Mouse (Mus musculus) induced T-regulatory cell, adult 2 months (primary cell): ENCODE results near the gene Zfp1.
A peak's percentile ranks its signal among the peaks of the same experiment; 100 is the strongest.

ENCODE experiments used
- DNase-seq: peaks from one replicate; pipeline ENCODE4 v3.0.0-alpha.2; 2012; ENCODE audit warnings: low read depth

The Zfp1 gene

DNA sequence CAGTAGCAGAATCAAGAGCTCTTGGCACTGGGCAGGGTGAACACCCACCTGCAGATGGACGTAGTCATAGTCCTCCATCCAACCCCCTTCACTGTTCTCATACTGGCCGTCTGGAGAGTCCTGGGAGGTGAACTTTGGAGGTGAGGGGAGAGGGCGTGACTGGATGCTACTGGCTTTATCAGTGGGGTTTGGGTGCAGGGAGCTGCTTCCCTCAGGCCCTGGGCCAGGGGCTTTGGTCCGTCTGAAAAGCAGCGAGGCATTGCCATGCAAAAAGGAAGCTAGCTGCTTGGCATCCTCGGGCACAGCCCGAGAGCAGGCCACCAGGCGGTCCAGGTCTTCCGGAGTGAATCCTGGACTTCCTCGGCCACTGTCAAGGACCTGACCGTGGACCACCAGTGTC is 70.1 kb downstream of the Zfp1 start:
- no peak for DNase-seq

DNA sequence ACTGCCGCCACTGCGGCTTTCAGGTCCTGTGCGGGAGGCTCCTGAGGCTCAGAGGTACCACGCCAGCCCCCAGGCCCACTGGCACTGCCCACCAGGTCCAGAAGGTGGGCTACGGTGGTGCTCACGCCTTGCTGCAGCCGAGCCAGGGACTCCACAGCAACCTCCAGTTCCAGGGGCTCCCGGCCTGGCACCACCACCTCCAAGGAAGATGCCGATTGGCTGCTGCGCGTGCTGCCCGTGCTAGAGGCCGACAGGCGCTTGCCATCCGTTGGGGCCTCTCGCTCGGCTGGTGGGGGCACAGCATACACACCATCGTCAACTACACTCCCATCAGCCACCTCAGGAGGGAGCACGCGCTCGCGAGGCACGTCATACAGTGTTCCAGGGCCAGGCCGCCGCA is 70.6 kb downstream of the Zfp1 start:
- DNase-seq, result no peak

DNA sequence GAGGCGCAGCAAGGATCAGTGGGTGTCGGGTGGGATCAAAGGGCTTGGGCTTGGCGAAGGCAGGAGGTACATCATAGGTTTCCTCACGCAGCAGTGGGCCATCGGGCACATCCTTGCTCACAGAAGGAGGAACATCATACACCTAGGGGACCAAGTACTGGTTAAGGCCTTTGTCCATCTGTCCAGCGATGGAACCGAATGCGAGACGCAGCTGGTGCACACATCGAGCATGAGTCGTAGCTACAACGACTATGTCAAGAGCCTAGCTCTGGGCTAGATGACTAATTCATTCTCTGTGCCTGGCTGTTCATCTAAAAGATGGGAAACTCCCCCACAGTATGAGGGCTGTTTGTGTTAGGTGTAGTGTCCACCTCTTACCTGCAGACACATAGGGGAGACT is 71.1 kb downstream of the Zfp1 start:
- DNase-seq, result no peak

DNA sequence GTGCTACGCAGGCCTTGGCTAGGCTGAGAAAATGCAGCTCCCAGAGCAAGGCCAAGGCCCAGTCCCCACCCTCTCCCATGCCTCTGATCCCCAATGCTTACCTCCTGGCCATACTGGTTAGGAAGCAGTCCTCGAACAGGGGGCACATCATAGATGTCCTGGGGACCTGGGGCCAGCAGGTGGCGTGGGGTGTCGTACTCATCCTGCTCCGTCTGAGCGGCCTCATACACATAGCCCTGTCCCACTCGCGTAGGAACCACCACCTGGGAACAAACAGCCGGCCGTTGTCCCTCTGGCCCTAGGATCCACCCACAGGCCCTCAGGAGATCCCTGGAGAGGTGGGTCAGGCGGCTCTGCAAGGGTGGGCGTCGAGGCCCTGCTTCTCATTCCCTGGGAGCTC is 72.3 kb downstream of the Zfp1 start:
- DNase-seq, result no peak

DNA sequence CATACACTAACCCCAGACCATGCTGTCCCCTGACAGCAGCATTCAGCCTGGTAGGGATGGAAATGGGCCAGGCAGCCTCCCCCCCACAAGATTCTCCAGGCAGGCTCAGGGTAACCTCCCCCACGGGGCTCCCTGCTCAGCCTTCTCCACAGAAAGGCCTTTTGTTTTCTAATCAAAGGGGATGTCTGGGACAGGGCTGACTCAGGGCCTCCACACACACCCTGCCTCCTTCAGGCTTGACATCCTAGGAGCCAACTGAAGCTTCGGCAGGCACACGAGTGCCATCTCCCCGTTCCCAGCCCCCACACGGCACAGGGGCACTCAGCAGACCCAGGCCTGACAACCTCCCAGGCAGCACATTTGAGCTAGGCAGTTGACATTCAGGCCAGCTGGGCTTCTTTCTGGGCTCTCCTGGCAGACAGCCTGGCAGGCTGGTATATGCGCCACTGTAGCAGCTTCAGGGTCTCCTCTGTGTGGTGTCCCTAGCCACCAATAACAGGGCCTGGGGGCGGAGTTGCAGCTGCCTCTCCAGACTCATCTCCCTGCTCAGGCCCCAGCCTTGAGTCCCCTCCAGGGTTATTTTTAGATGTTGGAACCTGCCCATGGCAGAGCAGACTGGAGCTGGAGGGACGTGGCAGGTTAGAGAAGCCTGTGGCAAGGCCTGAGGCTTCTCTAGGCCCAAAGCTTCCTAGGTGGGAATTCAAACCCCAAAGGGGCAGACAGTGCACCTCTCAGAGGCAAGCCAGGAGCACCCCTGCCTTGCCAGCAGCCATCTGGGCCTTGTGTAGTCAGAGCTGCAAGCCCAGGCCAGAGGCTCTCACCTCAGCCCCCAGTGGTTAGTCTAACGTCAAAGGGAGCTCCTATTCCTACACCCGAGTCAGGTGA is 73.6 kb downstream of the Zfp1 start:
- no peak for DNase-seq

DNA sequence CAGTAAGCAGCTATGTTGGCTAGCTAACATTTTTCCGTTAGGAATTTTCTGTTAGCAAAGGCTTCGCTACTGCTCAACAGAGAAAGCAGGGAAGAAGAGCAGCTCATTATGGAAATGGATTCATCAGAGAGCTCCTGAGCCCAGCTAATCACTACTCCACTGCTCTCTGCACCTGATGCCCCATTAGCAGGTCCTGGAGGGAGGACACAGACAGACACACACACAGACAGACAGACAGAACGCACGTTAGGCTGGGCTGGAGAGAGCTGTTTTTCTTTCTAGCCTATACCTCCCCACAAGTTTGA is 74.2 kb downstream of the Zfp1 start:
- DNase-seq, result no peak

DNA sequence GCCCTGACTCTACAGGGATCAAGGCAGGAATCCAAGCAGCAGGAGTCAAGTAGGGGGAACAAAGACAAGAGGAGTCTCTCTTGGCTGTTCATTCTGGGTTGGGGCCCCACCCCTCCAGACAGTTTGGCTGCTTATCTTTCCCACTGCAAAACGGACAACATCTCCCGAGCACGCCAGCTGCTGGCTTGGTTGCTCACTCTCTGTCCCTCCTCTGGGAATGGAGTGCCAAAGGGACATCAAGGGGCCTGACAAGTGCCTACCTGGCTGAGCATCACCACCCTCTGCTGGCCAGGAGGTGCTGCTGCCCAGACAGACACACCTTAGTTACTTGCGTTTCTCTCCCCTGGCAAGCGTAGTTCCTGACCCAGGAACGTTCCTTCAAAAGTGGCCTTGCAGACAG is 74.7 kb downstream of the Zfp1 start:
- DNase-seq, result no peak

DNA sequence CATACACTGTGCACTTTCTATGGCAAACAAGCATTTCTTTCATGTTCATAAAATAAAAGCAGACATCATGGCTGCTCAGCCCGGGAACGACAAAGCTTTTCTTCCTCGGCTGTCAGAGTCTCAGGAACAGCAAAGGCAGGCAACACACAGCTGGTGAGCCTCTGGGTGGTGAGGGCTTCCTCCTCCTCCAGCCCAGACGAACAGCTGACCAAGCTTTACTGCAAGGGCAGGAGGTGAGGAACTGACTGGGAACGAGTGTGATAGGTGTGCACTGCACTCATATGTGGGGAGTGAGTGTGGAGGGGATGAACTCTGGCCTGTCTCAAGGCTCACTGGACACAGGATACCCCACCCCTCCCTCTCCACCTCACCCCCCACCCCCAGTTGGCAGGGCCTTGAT is 75.7 kb downstream of the Zfp1 start:
- DNase-seq, result no peak

DNA sequence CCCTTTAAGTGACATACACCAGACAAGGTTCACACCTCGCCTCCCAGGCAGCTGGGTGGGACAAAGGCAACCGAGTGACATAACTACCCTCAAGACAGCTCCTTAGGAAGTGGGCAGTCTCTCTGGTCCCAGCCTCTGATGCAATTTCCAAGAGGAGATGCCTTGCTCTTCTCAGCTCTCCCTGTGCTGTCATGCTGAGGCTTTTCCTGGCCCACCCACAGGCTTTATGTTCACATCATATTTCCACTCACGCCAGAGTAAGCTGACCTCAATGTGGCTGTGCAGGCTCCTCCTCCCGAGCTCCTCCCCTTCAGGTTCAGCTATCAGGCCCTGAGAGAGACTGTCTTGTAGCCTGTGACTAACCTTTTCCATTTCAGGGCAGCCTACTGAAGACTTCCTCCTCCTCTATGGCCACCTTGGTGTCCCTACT is 76.9 kb downstream of the Zfp1 start:
- DNase-seq, result peak; percentile 49
